Mouse (Mus musculus) right cerebral cortex, postnatal 10 days (tissue): ENCODE results near the gene Dnaja3.

Experiments
- DNase-seq, 2 experiments: peaks; one replicate each; pipeline ENCODE4 v3.0.0; 2021; ENCODE audit warnings: low spot score in 2 of 2

The Dnaja3 gene

GRCm38 (mm10) chr16:4639831-4640237 lies at the start of gene Dnaja3, which contains the start of gene Vasn:
Gene Dnaja3, plus strand, starts transcription at chr16:4639989.
Gene Vasn, plus strand, starts transcription at chr16:4639941.
- DNase-seq: peak; percentile 81 to 85

- DNase-seq: no peak
Observed at GRCm38 (mm10) chr16:4590236-4590635, 49.6 kb upstream of the Dnaja3 start.

GRCm38 (mm10) chr16:4592909-4593875 lies 46.6 kb upstream of the Dnaja3 start:
- DNase-seq: peak; percentile 73 to 75

DNA sequence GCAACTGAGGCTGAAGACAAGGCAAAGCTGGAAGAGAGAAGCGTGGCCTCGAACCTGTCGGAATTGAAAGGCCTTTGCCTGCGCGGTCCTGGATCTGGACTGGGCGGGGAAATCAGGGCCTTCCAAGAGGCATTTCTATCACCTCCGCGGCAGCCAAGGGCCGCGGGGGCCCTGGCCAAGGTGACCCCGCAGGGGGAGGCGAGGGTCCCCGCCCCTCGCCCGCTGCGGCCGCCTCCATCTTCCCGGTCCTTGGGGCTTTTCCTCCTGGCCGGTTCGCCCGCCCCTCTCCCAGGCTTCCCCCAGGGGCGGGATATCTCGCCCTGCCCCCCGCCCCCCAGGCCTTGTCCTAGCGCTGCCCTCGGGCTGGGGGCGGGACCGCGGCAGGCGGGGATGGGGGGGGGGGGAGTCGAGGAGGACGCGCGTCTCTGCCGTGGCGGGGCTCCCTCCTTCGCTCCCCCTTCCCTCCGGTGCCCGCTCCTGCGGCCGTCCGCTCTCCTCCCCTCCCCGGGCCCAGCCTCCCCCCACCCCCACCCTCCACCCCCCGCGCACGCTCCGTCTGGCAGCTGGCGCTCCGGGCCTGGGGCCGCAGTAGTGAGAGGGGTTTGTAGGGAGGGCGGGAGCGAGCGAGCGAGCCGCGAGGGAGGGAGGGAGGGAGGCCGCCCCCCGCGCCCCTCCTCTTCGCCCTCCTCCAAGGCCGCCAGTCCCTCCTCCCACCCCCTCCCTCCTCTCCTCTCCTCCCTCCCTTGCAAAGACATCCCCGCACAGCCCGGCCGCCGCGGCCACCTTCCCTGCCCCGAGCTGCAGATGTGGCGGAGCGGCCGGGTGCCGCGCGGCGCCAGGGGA lies 45.6 kb upstream of the Dnaja3 start, which contains the start of gene Glis2:
Gene Glis2 (plus strand): TSS at position 743 of the 843 bp plus-strand sequence.
- DNase-seq: peak; percentile 70 to 74

DNA sequence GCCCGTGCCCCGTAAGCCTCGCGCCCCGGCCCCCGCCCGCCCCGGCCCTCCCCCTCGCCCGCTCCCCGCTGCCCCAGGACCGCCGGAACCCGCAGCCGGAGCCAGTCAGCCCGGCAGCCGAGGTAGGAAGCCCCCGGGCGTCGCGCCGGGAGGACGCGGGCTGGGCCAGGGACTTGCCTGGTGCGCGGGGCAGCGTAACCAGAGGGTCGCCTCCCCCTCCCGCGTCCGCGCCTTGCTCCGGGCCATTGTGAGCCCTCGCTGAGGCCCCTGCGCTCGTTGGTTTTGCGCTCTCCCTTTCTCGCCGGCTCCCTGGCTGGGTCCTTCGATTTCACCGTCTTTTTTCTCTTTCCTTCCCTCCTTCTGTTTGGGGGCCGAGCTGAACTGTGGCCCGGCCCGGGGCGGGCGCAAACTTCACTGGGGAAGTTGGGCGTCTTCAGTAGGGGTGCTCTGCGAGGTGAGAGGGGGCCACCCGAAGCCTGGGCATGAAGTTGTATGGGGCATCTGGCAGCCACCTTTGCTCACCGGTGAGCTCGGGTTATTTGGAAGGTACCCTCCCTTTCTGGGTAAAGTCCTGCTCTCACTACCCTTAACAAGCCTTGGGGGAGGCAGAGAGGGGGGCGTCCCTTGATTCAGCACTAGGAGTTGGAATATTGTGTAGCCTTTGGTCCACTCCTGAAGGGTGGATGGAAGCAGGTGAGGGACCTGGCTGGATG lies 44.8 kb upstream of the Dnaja3 start:
- DNase-seq: peak; percentile 54 to 56

DNA sequence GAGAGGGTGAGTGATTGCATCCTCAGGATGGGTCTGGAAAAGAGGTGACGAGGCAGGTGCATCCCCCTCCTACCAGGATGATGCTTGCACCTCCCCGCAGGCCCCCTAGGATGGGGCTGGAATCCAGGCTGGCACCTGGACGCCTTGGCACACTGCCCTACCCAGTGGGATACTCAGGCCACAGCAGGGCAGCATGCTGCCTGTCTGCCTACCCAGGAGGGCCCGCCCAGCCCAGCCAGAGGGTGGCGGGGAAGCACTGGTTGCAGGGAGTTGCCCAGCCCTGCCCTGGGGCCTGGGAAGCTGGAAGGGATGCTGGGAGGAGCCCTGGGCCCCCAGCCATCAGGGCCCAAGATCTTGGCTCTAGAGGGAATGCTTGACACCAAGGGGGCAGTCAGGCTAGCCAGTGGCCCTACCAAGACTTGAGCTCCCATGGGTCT lies 44.2 kb upstream of the Dnaja3 start:
- peak; percentile 63 for DNase-seq

DNA sequence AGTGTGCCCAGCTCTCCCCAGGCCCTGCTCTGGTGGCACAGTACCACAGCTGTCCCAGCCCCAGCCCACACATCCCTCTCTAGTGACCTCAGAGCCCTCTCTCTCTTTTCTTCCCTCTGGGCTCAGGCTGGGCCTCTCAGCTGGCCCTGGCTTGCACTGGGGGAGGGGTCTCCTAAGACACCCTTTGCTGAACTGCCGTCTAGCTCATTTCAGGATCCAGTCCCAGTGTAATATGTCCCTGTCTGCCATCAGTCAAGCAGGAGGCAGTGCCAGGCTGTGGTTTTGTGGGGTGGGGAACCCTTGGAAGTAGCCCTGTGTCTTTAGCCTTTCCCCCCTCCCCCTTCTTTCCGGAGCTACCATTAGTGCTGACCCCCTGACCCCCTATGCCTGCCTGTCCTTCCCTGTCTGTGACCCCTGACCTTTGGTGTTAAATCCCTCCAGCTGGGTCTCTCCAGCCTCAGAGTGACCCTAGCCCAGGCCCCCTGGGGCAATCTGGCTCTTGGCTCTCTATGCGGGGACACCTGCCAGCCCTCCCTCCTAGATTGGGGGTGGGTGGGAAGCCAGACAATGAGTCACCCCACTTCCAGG lies 43.6 kb upstream of the Dnaja3 start:
- no peak for DNase-seq

DNA sequence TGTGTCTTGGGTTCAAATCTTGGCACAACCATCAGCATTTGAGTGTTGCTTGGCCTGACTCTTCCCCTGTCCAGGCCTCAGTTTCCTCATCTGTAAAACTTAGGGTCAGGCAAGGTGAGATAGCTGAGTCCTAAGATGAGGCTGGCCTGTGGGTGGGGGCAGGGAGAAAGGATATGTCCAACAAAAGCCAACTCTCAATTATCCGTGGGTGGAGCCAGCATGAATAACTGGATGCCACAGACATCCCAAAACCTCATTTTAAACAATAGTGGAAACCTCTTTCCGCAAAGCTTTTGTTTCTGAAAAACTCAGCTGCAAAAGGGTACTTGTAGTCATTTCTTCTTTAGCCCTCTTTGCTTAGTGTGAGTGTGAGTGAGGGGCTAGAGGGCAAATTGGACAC lies 43.0 kb upstream of the Dnaja3 start:
- no peak for DNase-seq

DNA sequence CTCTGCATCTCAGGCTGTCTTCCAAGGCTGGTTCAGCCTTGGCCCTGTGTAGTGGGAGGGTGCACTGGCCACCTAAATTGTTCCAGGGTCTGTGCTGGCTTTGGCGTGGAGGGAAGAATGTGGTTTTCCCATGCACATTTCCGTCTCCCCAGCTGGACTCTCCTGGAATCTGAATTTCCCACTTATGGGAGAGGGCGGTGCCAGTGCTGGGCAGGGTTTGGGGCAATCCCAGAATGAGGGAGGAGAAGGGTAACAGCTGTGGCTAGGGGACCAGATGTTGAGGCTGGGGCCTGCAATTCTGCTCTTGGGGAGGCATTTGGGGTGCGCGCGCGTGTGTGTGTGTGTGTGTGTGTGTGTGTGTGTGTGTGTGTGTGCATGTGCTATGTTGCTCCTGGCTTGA lies 42.5 kb upstream of the Dnaja3 start:
- no peak for DNase-seq

- no peak for DNase-seq
Observed at GRCm38 (mm10) chr16:4598041-4598440, 41.7 kb upstream of the Dnaja3 start.

GRCm38 (mm10) chr16:4598891-4599543 lies 40.8 kb upstream of the Dnaja3 start:
- no peak for DNase-seq

DNA sequence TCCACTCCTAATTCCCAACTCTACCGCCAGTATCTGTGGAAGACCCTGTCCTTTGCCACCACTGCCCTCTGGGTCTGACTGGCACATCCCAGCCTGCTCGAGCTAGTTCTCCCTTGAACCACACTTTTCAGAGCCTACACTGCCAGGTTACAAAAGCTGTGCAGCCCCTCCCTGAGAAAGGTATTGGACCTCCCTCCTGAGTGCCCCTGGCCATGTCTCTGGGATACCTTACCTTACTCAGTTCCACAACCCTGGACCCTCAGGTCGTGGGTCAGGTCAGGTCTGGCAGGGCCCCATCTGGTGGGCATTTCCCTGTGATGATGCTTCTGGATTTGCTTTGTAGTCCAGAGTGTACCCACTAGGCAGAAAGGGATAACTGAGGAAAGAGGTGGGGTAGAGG lies 40.2 kb upstream of the Dnaja3 start:
- DNase-seq: peak in 1 of 2 experiments; percentile 28

- DNase-seq: peak in 1 of 2 experiments; percentile 22
Observed at GRCm38 (mm10) chr16:4600701-4601310, 39.0 kb upstream of the Dnaja3 start.

DNA sequence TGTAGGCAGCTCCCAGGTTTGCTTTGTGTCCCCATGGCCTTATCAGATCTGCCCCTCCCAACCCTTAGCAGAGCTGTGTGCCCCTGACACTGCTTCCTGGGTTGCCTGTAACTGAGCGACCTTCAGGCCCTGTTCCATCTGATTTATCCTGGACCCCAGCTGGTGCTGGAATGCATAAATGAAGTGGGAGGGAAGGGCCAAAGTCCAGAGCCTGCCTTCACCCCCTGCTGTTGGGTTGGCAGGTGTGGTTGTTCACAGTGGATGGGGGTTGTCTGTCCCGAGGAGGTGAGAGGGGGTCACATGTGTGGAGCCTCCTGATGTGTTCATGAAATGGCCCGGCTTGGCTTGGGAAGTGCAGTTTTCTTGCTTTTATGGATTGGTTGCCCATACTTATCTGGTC lies 37.6 kb upstream of the Dnaja3 start:
- peak in 1 of 2 experiments; percentile 26 for DNase-seq

- DNase-seq: peak in 1 of 2 experiments; percentile 22
Observed at GRCm38 (mm10) chr16:4602766-4603452, 36.9 kb upstream of the Dnaja3 start.

GRCm38 (mm10) chr16:4603453-4603837 lies 36.3 kb upstream of the Dnaja3 start:
- DNase-seq: no peak

GRCm38 (mm10) chr16:4604293-4604837 lies 35.4 kb upstream of the Dnaja3 start:
- no peak for DNase-seq

DNA sequence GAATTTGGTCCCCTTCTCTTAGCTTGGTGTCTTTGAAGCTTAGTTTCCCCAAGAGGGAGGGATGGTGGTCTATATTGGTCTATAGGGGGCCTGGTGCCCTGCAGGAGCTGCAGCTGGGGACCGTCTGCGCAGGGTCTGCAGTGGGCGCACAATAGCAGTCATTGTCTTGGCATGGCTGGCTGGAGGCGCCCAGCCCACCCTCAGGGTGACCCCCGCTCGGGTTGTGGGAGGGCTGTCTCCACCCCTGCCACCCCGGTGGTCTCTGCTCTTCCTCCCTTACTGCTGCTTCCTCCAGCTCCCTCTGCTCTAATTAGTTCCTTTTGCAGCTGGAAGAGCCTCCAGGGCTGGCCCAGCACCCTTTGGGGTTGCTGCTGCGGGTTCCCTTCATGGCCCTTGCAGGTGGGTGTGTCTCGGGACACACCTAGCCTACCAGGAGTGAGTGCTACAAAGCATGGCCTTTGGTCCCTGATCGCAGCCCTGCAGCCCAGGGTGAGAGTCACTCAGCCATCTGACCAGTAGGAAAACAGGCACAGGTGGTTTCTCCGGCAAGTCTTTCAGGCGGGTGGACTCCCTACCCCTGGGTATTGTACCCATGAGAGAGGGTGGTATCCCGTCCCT lies 34.2 kb upstream of the Dnaja3 start:
- DNase-seq: no peak
